Mouse (Mus musculus) testis, adult 2 months (tissue): Measurements from ENCODE around the gene Gnaq. TPM values are rescaled to one million over a fixed set of nuclear protein-coding genes. Genes with fewer than 3 reads are reported as not detected.

Experiments used
- H3K27ac ChIP-seq: fragments of 200-500 bp; 2 replicates; pipeline ENCODE4 v1.5.1; 2012; ENCODE audit warnings: low read depth, low read length; ENCODE audit not compliant: control insufficient read depth, insufficient read depth
- H3K27me3 ChIP-seq: fragments of 200-500 bp; 2 replicates; pipeline ENCODE4 v1.6.1; 2012; ENCODE audit warnings: mild to moderate bottlenecking, low read length, moderate library complexity; ENCODE audit not compliant: control insufficient read depth, insufficient read depth
- H3K36me3 ChIP-seq: fragments of 200-500 bp; 2 replicates; pipeline ENCODE4 v1.6.1; 2012; ENCODE audit warnings: mild to moderate bottlenecking, low read length; ENCODE audit not compliant: control insufficient read depth, insufficient read depth
- H3K4me1 ChIP-seq: fragments of 200-500 bp; 2 replicates; pipeline ENCODE4 v1.6.1; 2012; ENCODE audit warnings: low read length; ENCODE audit not compliant: control insufficient read depth, insufficient read depth
- H3K4me3 ChIP-seq: fragments of 200-500 bp; 2 replicates; pipeline ENCODE4 v1.5.1; 2012; ENCODE audit warnings: low read depth, mild to moderate bottlenecking, low read length, moderate library complexity, mixed read lengths; ENCODE audit not compliant: control insufficient read depth
- CTCF ChIP-seq: fragments of 200-500 bp; IDR thresholded peaks from 2 replicates; pipeline ENCODE4 v1.5.1; 2012; ENCODE audit warnings: low read depth, mild to moderate bottlenecking, inconsistent platforms, low read length, moderate library complexity; ENCODE audit not compliant: control insufficient read depth, insufficient read depth, insufficient replicate concordance
- POLR2A ChIP-seq: fragments of 200-500 bp; IDR thresholded peaks from 2 replicates; pipeline ENCODE4 v1.6.1; 2012; ENCODE audit warnings: low read depth, mild to moderate bottlenecking, inconsistent platforms, low read length, moderate library complexity; ENCODE audit not compliant: control insufficient read depth
- polyA plus RNA-seq: library from polyadenylated mRNA; depleted of rRNA; stranded (reverse); fragments of >200 nt; gene quantifications from 2 replicates; pipeline ENCODE4 v1.2.3, GENCODE M21; 2012

The Gnaq gene
- polyA plus RNA-seq, 1 experiment: 5.5 TPM

- Histone ChIP-seq H3K36me3 (no peaks in the 10 kb centered on the region), H3K27me3 (no peaks in the 10 kb centered on the region), H3K4me1 (no peaks in the 10 kb centered on the region), H3K27ac (no peak overlapping the region), H3K4me3 (no peak overlapping the region)
- TF ChIP-seq CTCF (no peak), POLR2A (no peak)
These were observed 225.5 kb downstream of the Gnaq start for GRCm38 (mm10) chr19:16358148-16358547.

- Histone ChIP-seq H3K27me3 (no peaks in the 10 kb centered on the region), H3K4me3 (no peak overlapping the region), H3K27ac (no peak overlapping the region), H3K4me1 (no peaks in the 10 kb centered on the region), H3K36me3 (no peaks in the 10 kb centered on the region)
- TF ChIP-seq POLR2A (no peak), CTCF (peak; percentile 49; the same call in 1 of the 2 replicates)
These were observed 226.3 kb downstream of the Gnaq start for GRCm38 (mm10) chr19:16358905-16359304.

- H3K27ac ChIP-seq: peak overlapping the region; percentile 45; the same call in 1 of the 2 replicates
- TF ChIP-seq CTCF: no peak
- TF ChIP-seq POLR2A: no peak
- no peaks in the 10 kb centered on the region for H3K27me3 ChIP-seq
- no peak overlapping the region for H3K4me3 ChIP-seq
- no peaks in the 10 kb centered on the region for H3K36me3 ChIP-seq
- no peaks in the 10 kb centered on the region for H3K4me1 ChIP-seq
These were observed 233.9 kb downstream of the Gnaq start for GRCm38 (mm10) chr19:16366465-16367063.

GRCm38 (mm10) chr19:16367218-16367617 lies 234.6 kb downstream of the Gnaq start:
- H3K27me3 ChIP-seq: no peaks in the 10 kb centered on the region
- no peak overlapping the region for H3K27ac ChIP-seq
- no peak for TF ChIP-seq CTCF
- TF ChIP-seq POLR2A: no peak
- H3K4me1 ChIP-seq: no peaks in the 10 kb centered on the region
- H3K36me3 ChIP-seq: no peaks in the 10 kb centered on the region
- H3K4me3 ChIP-seq: no peak overlapping the region

GRCm38 (mm10) chr19:16371680-16372079 lies 239.0 kb downstream of the Gnaq start:
- H3K27ac ChIP-seq: no peak overlapping the region
- H3K27me3 ChIP-seq: no peaks in the 10 kb centered on the region
- TF ChIP-seq CTCF (no peak), POLR2A (no peak)
- H3K4me3 ChIP-seq: no peak overlapping the region
- no peaks in the 10 kb centered on the region for H3K4me1 ChIP-seq
- no peaks in the 10 kb centered on the region for H3K36me3 ChIP-seq

GRCm38 (mm10) chr19:16372752-16373486 lies 240.3 kb downstream of the Gnaq start:
- no peak overlapping the region for H3K4me3 ChIP-seq
- no peaks in the 10 kb centered on the region for H3K36me3 ChIP-seq
- H3K27me3 ChIP-seq: no peaks in the 10 kb centered on the region
- TF ChIP-seq CTCF (no peak), POLR2A (no peak)
- H3K4me1 ChIP-seq: no peaks in the 10 kb centered on the region
- no peak overlapping the region for H3K27ac ChIP-seq

GRCm38 (mm10) chr19:16375881-16376280 lies 243.2 kb downstream of the Gnaq start:
- H3K27ac ChIP-seq: no peak overlapping the region
- no peaks in the 10 kb centered on the region for H3K4me1 ChIP-seq
- no peaks in the 10 kb centered on the region for H3K36me3 ChIP-seq
- no peak overlapping the region for H3K4me3 ChIP-seq
- TF ChIP-seq POLR2A (no peak), CTCF (no peak)
- no peaks in the 10 kb centered on the region for H3K27me3 ChIP-seq

GRCm38 (mm10) chr19:16378565-16378964 lies 245.9 kb downstream of the Gnaq start:
- H3K4me1 ChIP-seq: no peaks in the 10 kb centered on the region
- no peak for TF ChIP-seq CTCF
- TF ChIP-seq POLR2A: no peak
- H3K27me3 ChIP-seq: no peaks in the 10 kb centered on the region
- H3K4me3 ChIP-seq: no peak overlapping the region
- H3K36me3 ChIP-seq: no peaks in the 10 kb centered on the region
- no peak overlapping the region for H3K27ac ChIP-seq
